Mouse (Mus musculus): ENCODE data around the gene Gkap1.

- TF ChIP-seq CTCF (IDR thresholded peaks at IDR 0.05; ENCODE audit: low read depth) (peak; percentile 89), EP300 (IDR thresholded peaks at IDR 0.05; ENCODE audit: low read depth) (no peak)
These were observed 87.1 kb downstream of the Gkap1 start for GRCm38 (mm10) chr13:58188412-58188811.
